Mouse (Mus musculus) embryonic fibroblast, embryonic 13.5 days (primary cell): ENCODE measurements around the gene Ptprq.

ENCODE experiments used
- CTCF ChIP-seq: IDR thresholded peaks from 2 replicates; pipeline ENCODE4 v1.5.1; 2011; ENCODE audit warnings: mild to moderate bottlenecking, control low read depth, low read length, moderate library complexity, borderline replicate concordance; ENCODE audit not compliant: insufficient read depth
- POLR2A ChIP-seq: IDR thresholded peaks from 2 replicates; pipeline ENCODE4 v1.6.1; 2011; ENCODE audit warnings: low read depth, mild to moderate bottlenecking, control low read depth, low read length, moderate library complexity

GRCm38 (mm10) chr10:107697177-107697576, 22.7 kb downstream of the Ptprq start:
- no peak for TF ChIP-seq POLR2A
- TF ChIP-seq CTCF, result no peak
